Mouse (Mus musculus): ENCODE measurements around the gene Tango6.

Gene Tango6

DNA sequence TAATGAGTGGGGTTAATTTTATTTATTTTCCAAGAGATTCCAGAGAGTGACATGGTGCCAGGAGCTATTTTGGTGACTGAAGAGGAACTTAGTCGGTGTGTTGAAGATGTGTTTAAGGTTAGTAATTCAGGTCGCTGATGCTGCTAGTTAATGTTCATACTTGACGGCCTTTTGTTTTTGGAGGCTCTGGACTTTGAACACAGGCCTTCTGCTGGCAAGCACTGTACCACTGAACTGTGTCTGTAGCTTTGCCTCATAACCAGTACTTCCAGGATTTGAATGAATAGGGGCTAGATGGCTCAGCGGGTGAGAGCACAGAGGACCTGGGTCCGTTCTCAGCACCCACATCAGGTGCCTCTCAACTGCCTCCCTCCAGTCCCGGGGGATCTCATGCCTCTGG lies 17.3 kb downstream of the Tango6 start:
- DNase-seq (ENCODE audit: low read depth): no peak

GRCm38 (mm10) chr8:106701360-106701759 lies 18.5 kb downstream of the Tango6 start:
- DNase-seq (ENCODE audit: low read depth): no peak

GRCm38 (mm10) chr8:106704199-106704900 lies 21.5 kb downstream of the Tango6 start:
- no peak for DNase-seq (ENCODE audit: low read depth)

GRCm38 (mm10) chr8:106704901-106705321 lies 22.0 kb downstream of the Tango6 start:
- no peak for DNase-seq (ENCODE audit: low read depth)

DNA sequence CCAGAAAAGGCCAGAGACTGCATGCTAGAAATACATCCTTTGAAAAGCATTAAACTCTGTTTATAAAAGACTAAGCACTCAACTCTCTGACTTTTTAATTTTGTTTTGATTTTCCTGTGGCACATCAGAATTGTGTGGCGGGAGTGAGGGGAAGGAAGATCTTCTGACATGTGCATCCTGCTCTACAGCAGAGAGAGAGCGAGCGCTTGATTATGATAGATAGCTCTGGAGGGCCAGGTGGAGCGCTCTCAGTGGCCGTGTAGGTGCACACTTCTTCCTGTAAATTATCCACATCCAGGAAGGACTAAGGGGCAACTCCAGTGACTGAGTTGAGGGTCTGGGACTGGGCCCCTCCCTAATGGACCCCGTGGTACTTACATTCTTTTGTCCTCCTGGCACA lies 23.3 kb downstream of the Tango6 start:
- DNase-seq (ENCODE audit: low read depth): no peak

DNA sequence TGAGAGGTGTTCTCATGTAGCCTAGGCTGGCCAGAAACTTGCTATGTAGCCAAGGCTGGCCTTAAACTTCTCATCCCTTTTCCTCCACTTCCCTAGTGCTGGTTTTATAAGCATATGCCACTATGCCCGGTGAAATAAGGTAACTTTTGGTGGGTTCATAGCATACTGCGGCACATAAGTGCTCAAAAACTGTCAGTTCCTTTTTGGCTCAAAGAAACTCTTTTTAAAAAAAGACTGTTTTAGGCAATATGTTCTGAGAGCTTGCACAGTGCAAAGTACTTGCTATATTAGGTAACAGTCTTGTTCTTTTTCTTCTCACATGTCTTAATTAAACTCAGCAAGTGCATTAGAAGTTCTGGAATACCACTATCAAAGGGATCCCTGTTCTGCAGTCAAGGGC lies 27.1 kb downstream of the Tango6 start:
- DNase-seq (ENCODE audit: low read depth): no peak

DNA sequence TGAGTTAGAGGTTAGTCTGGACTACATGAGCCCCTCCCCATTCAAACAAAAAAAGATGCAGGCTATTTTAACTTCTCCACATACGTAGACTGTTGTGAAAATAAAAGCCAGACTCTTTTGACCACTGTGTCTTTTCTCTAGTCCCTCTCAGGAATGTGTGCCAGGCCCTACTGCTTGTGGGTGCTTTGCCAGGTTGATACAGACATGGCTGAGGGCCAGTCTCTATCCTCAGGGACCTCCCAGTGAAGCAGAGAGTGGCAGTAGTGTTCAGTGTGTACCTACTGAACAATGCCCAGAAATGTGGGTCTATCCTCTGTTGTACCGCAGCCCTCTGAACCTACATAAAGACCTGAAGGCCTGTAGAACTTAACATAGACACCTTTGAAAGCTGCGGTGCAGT lies 29.6 kb downstream of the Tango6 start:
- DNase-seq (ENCODE audit: low read depth): no peak

GRCm38 (mm10) chr8:106714297-106714696 lies 31.4 kb downstream of the Tango6 start:
- no peak for DNase-seq (ENCODE audit: low read depth)

GRCm38 (mm10) chr8:106718091-106718500 lies 35.2 kb downstream of the Tango6 start:
- DNase-seq (ENCODE audit: low read depth): peak; percentile 97

DNA sequence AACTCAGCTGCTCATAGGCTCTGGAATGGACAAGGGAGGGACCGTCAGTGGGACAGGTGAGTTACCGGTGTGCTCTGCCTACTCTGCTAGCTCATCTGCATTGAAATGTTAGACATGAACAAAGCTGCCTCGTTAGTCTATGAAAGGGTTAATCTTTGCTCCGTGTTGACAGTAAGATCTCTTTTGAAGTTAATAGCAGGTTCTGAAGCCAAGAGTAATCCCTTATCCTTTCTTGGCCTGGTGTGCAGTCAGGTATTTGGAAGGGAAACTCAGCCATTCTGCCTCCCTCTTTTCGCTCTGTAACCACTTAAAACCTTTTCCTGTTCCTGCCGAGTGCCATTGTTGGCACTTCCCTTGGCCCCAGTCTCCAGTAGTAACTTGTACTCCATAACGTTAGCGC lies 38.1 kb downstream of the Tango6 start:
- no peak for DNase-seq (ENCODE audit: low read depth)

- DNase-seq (ENCODE audit: low read depth): no peak
Observed at GRCm38 (mm10) chr8:106722453-106722852, 39.6 kb downstream of the Tango6 start.

GRCm38 (mm10) chr8:106723921-106724320 lies 41.1 kb downstream of the Tango6 start:
- no peak for DNase-seq (ENCODE audit: low read depth)

- DNase-seq (ENCODE audit: low read depth): no peak
Observed at GRCm38 (mm10) chr8:106726551-106726950, 43.7 kb downstream of the Tango6 start.

GRCm38 (mm10) chr8:106727241-106727835 lies 44.5 kb downstream of the Tango6 start:
- DNase-seq (ENCODE audit: low read depth): no peak

- DNase-seq (ENCODE audit: low read depth): no peak
Observed at GRCm38 (mm10) chr8:106727889-106728288, 45.0 kb downstream of the Tango6 start.

DNA sequence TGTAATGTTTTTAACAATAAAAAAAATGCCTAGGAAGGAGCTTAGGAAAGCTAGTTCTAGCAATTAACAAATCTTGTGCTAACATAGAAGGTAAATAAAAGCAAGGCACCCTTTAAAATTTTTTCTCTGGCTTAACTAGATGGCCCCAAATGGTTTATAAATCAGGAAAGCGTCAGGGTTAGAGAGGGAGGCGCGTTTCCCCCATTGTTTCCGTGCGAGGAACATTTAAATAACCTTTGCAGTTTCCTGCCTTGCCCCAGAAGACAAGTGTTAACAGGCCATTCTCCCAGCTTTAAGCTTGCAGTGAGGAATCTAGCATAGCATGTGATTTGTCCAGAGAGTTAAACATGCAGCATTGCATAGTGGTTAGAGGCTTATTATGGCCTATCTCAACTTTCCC lies 50.1 kb downstream of the Tango6 start:
- no peak for DNase-seq (ENCODE audit: low read depth)

DNA sequence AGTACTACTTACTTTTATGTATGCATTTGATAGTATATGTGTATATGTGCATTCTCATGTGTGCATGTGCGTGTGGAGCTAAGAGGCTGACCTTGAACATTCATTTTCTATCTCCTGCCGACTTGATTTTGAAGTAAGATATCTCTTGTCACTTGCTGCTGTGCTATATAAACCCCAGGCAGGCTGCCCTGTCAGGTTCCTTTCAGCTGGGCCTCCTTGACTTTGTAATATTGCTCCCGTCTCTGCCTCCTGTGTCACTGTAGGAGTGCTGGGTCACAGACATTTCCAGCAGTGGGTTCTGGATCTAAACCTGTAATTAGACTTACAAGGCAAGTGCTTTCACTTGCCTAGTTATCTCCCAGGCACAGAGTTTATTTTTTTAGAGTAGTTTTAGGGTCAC lies 50.8 kb downstream of the Tango6 start:
- no peak for DNase-seq (ENCODE audit: low read depth)

GRCm38 (mm10) chr8:106734222-106734621 lies 51.4 kb downstream of the Tango6 start:
- no peak for DNase-seq (ENCODE audit: low read depth)

GRCm38 (mm10) chr8:106736861-106737662 lies 54.2 kb downstream of the Tango6 start:
- no peak for DNase-seq (ENCODE audit: low read depth)

GRCm38 (mm10) chr8:106737846-106738245 lies 55.0 kb downstream of the Tango6 start:
- DNase-seq (ENCODE audit: low read depth): no peak

- no peak for DNase-seq (ENCODE audit: low read depth)
Observed at GRCm38 (mm10) chr8:106742321-106742720, 59.5 kb downstream of the Tango6 start.

DNA sequence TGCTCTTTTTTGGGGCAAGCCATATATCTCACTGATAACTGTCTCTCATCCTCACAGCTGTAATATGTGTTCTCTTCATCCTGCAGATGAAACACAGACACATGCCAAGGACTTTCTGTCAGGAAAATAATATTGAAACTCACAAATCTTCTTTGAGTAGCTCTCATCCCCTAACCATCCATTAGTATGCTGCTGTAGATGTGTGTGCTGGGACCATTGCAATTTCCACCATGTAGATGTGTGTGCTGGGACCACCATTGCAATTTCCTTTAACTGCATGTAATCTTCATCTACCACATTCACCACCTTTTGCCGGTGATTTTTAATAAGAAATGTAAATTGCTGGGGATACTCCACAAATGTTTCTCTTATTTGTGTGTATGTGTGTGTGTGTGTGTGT lies 60.5 kb downstream of the Tango6 start:
- no peak for DNase-seq (ENCODE audit: low read depth)

GRCm38 (mm10) chr8:106753436-106753835 lies 70.6 kb downstream of the Tango6 start:
- no peak for DNase-seq (ENCODE audit: low read depth)
